Comparison of ENCODE assay signal across 12 mouse cellular contexts in the genomic region with DNA sequence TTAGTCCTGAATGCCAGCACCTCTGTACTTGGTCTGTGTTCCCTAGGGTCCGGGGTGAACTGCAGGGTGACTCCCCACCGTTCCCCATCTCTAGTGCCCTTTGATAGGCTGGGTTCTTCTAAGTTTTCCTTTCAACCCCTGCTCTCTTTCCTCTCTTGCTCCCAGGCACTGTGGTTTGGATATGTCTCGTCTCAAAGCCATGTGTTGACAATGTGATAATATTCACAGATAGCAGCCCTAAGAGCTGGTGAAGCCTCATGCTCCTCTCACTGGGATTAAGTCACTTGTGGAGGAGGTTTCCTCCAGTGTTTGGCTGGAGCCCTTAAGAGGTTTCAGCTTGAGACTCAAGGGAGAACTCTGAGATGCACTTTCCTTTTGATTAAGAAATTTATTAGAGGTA.
"Had no signal": no experiment of that assay in that cellular context is flagged by ENCODE, and none has a peak within 500 bp of the region (broad histone marks: within the 10 kb centered on the region; RNA-seq: fewer than 3 reads in every experiment).

No protein-coding gene starts in this region.

- H3K4me2 ChIP-seq: limb, embryonic 13.5 days; liver, embryonic 12.5 days; liver, embryonic 15.5 days; midbrain, embryonic 13.5 days had no signal

- H3K9me3 ChIP-seq: limb, embryonic 10.5 days; limb, embryonic 13.5 days; liver, embryonic 12.5 days; liver, embryonic 15.5 days; midbrain, embryonic 13.5 days had no signal

- H3K4me3 ChIP-seq: limb, embryonic 10.5 days; limb, embryonic 13.5 days; liver, embryonic 12.5 days; liver, embryonic 15.5 days; midbrain, embryonic 13.5 days had no signal

- H3K36me3 ChIP-seq: limb, embryonic 10.5 days; limb, embryonic 13.5 days; liver, embryonic 12.5 days; liver, embryonic 15.5 days; midbrain, embryonic 13.5 days had no signal

- H3K27ac ChIP-seq: limb, embryonic 10.5 days; liver, embryonic 12.5 days; liver, embryonic 15.5 days; macrophage; midbrain, embryonic 13.5 days had no signal

- H3K9ac ChIP-seq: limb, embryonic 13.5 days; liver, embryonic 12.5 days; liver, embryonic 15.5 days; midbrain, embryonic 13.5 days had no signal

- H3K27me3 ChIP-seq: liver, embryonic 12.5 days; liver, embryonic 15.5 days; midbrain, embryonic 13.5 days had no signal

- DNase-seq: kidney, adult 18-20 months; kidney, adult 9 months; kidney, postnatal 14 days; kidney, postnatal 4 days; liver; thymus, postnatal 25 days had no signal

- H3K4me1 ChIP-seq: liver, embryonic 12.5 days; liver, embryonic 15.5 days had no signal

- ATAC-seq: liver, embryonic 12.5 days; midbrain, embryonic 13.5 days had no signal
